Mouse (Mus musculus) embryonic fibroblast, embryonic 13.5 days (primary cell): ENCODE results near the gene Rpl35. TPM values are rescaled to one million over a fixed set of nuclear protein-coding genes. Genes with fewer than 3 reads are reported as not detected.
A peak's percentile ranks its signal among the peaks of the same experiment; 100 is the strongest.
"Not testable (repeated sequence)": the region's sequence is repeated elsewhere in the genome, so short reads cannot be mapped to it uniquely, and the experiment has no call there.

ENCODE experiments used
- H3K27ac ChIP-seq: 2 replicates; pipeline ENCODE4 v1.5.1; 2012; ENCODE audit warnings: low read length, control low read depth, inconsistent platforms; ENCODE audit not compliant: insufficient read depth
- H3K4me1 ChIP-seq: 2 replicates; pipeline ENCODE4 v1.6.1; 2011; ENCODE audit warnings: low read length; ENCODE audit not compliant: control insufficient read depth, insufficient read depth
- H3K4me3 ChIP-seq: 2 replicates; pipeline ENCODE4 v1.5.1; 2011; ENCODE audit warnings: mild to moderate bottlenecking, control low read depth, low read length; ENCODE audit not compliant: insufficient read depth
- CTCF ChIP-seq: IDR thresholded peaks from 2 replicates; pipeline ENCODE4 v1.5.1; 2011; ENCODE audit warnings: mild to moderate bottlenecking, control low read depth, low read length, moderate library complexity, borderline replicate concordance; ENCODE audit not compliant: insufficient read depth
- POLR2A ChIP-seq: IDR thresholded peaks from 2 replicates; pipeline ENCODE4 v1.6.1; 2011; ENCODE audit warnings: low read depth, mild to moderate bottlenecking, control low read depth, low read length, moderate library complexity
- polyA plus RNA-seq: library from polyadenylated mRNA; stranded (reverse); fragments of >200 nt; gene quantifications from 2 replicates; pipeline ENCODE4 v1.2.4, GENCODE M21; 2011; ENCODE audit warnings: low read depth; ENCODE audit not compliant: missing spikeins, insufficient read length

Gene Rpl35
- polyA plus RNA-seq, result 266 and 282 TPM in 2 replicates

DNA sequence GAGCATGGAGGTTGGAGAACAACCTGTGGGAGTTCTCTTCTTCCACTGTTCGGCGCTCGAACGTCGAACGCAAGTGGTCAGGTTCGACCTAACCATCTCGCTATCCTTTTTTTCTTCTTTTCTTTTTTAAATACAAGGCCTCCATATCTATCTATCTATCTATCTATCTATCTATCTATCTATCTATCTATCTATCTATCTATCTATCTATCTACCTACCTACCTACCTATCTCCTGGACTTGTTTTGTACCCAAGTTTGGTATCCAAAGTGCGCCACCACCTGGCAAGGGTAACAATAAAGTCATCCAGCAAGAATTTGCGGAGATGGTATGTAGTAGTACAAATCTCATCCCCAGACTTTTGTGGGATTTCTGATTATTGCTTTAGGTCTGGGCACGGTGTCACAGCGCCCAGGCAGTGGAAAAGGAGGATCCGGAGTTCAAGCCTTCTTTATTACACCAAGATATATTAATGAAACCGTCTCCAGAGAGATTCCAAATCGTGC lies at the start of gene Rpl35:
Rpl35 (minus strand) TSS at position 51 of the 506 bp plus-strand sequence.
- Histone ChIP-seq H3K4me3 (peak within 1 kb of the TSS; percentile 99), H3K27ac (peak within 1 kb of the TSS; percentile 50), H3K4me1 (peaks cover 12% of the 10 kb centered on the region)
- TF ChIP-seq CTCF (no peak), POLR2A (no peak)

DNA sequence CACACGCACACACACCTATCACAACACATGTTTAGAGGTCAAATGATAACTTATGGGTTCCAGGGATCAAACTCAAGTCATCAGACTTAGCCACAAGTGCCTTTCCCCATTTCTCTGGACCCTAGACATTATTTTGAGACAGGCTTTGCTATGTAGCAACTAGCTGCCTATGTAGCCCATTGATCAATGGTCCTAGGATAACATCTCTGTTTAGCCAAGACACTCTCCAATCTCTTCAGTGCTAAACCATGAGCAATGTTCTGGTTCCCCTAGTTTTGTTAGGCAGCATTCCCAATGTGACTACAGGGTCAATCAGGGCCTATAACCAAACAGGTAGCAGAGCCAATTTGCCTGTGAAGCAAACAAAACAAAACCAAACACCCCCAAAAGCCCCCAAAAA lies 43.1 kb upstream of the Rpl35 start:
- no peak overlapping the region for H3K27ac ChIP-seq
- TF ChIP-seq CTCF (no peak), POLR2A (no peak)
- no peak overlapping the region for H3K4me3 ChIP-seq
- H3K4me1 ChIP-seq, result no peaks in the 10 kb centered on the region

DNA sequence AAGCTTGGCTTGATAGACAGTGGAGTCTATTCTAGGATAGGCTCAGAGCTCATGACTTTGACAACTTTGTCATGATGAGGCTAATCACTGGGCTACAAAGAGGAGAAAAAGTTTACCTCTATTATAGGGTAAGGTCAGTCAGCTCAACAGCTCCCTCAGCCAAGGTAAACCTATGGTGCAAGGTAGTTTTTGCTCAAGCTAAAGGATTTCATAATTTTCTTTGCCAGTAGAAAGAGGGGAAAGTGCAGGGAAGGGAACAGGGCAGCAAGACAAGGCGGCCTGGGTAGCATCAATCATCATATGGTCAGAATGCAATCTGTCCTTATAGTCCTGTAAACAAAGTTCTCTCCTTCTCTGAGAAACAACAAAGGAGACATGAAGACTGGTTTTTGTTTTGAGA lies 34.8 kb upstream of the Rpl35 start:
- Histone ChIP-seq H3K4me1 (no peaks in the 10 kb centered on the region), H3K27ac (no peak overlapping the region), H3K4me3 (no peak overlapping the region)
- TF ChIP-seq CTCF (no peak), POLR2A (no peak)

DNA sequence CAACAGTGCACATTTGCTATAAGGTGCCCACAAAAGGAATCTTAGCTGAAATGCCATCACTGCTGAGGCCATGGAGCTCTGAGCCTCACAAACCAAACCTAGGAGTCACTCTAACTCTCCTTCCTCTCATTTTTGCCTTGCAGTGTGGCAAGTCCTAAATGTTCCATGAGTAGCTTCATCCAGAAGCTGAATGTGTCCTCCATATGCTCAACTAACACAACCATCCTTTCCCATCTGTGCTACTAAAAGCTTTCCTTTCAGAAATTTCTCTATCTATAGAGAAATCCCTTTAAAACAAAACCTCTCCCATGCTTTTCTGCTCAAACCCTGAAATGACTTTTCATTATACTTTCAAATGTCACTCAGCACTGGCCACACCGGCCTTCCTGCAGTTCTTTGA lies 26.2 kb upstream of the Rpl35 start:
- H3K27ac ChIP-seq, result no peak overlapping the region
- no peak overlapping the region for H3K4me3 ChIP-seq
- TF ChIP-seq POLR2A (no peak), CTCF (no peak)
- H3K4me1 ChIP-seq, result no peaks in the 10 kb centered on the region

DNA sequence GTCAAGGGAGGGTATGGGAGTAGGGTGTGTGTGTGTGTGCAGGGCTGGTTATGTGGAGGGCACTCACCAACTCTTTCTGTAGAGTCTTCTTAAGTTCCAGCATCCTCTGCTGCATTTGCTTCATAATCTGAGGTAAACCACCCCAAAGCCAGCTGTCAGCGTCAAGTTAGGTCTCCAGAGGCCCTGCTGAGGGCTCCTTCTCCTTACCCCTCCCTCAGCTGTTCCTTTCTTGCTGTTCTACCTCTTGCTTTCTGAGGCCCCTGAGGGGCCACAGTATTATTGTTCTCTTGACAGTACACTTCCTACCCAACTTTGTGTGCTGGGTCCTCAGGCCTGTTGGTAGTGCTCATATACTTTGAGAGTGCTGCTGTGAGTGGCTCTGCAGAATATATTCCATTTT lies 14.6 kb upstream of the Rpl35 start:
- no peaks in the 10 kb centered on the region for H3K4me1 ChIP-seq
- no peak for TF ChIP-seq CTCF
- no peak for TF ChIP-seq POLR2A
- H3K4me3 ChIP-seq, result no peak overlapping the region
- no peak overlapping the region for H3K27ac ChIP-seq

DNA sequence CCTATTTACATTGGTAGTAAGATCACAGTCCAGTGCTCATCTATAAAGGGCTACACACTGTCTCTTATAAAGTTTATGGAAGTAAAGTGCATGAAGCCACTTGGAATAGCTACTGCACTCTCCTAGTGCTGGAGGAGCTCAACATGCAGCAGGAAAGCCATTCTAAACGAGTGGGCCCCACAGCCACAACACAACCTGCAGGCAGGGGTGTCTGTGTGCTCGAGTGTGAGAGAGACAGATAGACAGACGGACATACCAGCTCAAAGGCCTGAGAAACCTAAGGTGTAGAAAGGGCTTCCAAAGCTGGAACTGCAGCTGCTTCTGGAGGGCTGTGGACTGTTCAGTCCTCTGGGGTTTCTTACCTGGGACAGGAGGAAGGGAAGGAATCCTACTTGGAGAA lies 11.2 kb upstream of the Rpl35 start:
- Histone ChIP-seq H3K4me3 (no peak overlapping the region), H3K4me1 (peaks cover 3% of the 10 kb centered on the region; the same call in 1 of the 2 replicates), H3K27ac (no peak overlapping the region)
- TF ChIP-seq CTCF, result no peak
- no peak for TF ChIP-seq POLR2A

DNA sequence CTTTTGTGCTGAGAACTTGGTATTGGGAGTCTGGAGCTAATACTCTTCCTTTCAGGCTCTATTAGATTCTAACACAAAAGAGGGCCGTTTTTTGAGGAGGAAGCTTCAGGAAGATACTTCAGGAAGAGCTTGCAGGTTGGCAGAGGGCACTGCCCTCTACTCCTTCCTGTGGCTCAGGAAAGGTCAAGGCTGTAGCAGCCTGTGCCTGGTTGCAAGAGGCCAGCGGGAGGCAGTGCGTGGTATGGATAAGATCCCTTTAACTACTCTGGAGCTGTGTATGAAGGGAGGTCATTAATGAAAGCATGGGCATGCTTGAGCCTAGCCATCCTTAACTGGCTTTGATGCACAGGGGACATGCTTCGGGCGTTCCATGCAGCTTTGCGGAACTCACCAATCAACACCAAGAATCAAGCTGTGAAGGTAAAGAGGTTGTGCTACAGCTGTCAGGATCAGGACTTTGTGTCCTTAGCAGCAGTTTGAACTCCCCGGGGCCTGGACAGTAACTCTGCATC lies 7.4 kb upstream of the Rpl35 start:
- Histone ChIP-seq H3K4me3 (no peak overlapping the region), H3K27ac (no peak overlapping the region)
- no peak for TF ChIP-seq CTCF
- no peak for TF ChIP-seq POLR2A

DNA sequence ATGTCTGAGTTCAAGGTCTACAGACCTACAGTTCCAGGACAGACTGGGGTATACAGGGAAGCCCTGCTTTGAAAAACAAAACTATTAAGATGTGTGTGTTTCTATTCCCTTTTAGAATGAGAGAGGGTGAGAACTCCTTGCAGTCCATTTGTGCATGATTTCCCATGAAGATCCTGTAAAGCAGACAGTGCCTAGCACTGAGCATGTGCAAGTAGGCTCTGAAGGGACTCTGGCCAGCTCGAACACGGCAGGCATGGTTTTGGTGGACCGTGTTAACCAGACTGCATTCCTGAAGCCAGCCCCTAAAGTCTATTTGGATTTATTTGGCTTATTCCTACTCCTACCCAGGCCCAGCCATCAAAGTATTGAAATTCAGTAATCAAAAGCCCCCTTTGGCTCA lies 6.5 kb upstream of the Rpl35 start:
- H3K27ac ChIP-seq, result peak overlapping the region; percentile 79
- TF ChIP-seq CTCF (no peak), POLR2A (no peak)

More for the DNA sequence above, 7.4 kb upstream of the Rpl35 start:
- H3K4me1 ChIP-seq, result peaks cover 13% of the 10 kb centered on the region

DNA sequence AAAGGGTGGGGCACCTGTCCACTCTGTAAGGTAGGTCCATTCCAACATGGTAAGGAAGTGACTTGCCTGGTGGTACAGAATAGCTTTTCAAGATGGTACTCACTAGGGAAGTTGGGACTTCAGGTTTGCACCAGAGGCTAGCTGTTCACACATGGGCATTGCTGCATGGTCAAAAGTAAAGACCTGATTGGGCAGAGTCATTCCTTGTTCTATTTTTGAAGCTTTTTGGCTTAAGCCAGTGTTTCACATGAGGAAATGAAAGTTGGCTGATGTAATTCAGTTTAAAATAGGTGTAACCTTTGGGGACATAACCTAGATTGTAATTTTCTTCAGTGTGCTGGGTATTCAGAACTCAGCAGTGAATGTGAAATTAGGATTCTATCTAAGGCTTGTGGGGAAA lies 5.8 kb upstream of the Rpl35 start:
- peak overlapping the region; percentile 79 for H3K27ac ChIP-seq
- peak; percentile 10; the same call in 1 of the 2 replicates for TF ChIP-seq POLR2A
- no peak for TF ChIP-seq CTCF
- H3K4me1 ChIP-seq, result peaks cover 13% of the 10 kb centered on the region
- no peak overlapping the region for H3K4me3 ChIP-seq

More for the DNA sequence above, 6.5 kb upstream of the Rpl35 start:
- H3K4me1 ChIP-seq, result peaks cover 13% of the 10 kb centered on the region
- no peak overlapping the region for H3K4me3 ChIP-seq

DNA sequence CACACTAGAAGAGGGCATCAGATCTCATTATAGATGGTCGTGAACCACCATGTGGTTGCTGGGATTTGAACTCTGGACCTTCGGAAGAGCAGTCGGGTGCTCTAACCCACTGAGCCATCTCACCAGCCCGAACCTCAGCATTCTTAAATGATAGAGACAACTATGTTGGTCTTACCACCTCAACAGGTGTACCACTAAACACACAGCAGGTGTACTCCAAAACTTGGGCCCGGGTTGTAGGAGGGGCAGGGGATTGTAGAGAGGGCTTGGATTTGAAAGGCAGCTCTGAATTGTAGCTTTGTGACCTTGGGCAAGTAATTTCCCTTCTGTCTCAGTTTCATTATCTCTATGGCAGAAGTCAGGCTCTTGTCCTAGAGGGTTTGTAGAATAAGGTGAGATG lies 4.7 kb upstream of the Rpl35 start:
- H3K27ac ChIP-seq, H3K4me3 ChIP-seq: not testable (repeated sequence)
- peaks cover 16% of the 10 kb centered on the region for H3K4me1 ChIP-seq
